Mouse (Mus musculus): ENCODE data around the gene Fmnl2. TPM values are rescaled to one million over a fixed set of nuclear protein-coding genes. Genes with fewer than 3 reads are reported as not detected.

Fmnl2 gene
- polyA plus RNA-seq, 1 experiment from 2014 or later: 21.3 TPM

GRCm38 (mm10) chr2:53028868-53029267, 171.2 kb downstream of the Fmnl2 start:
- no peak overlapping the region for H3K27ac ChIP-seq (ENCODE audit: low read depth, low read length)
- H3K9me3 ChIP-seq (replicated peaks; ENCODE audit: control insufficient read depth, low read length): no peaks in the 10 kb centered on the region
- peaks cover 3% of the 10 kb centered on the region for H3K4me1 ChIP-seq (ENCODE audit: control insufficient read depth, insufficient read depth, low read length)
- no peak overlapping the region for H3K4me3 ChIP-seq (ENCODE audit: low read depth, low read length)
- 94% methylated on average over 1 of the region's 1 CpGs for WGBS
- DNase-seq (ENCODE audit: low spot score) (no peak), ATAC-seq (no peak)
- no peak overlapping the region for H3K4me2 ChIP-seq (ENCODE audit: low read length)
- 0 out of 2 replicates have a peak, but pooled peaks cover 4% of the 10 kb centered on the region for H3K36me3 ChIP-seq (ENCODE audit: control insufficient read depth, insufficient read depth, low read length)
- H3K9ac ChIP-seq (ENCODE audit: low read length): no peak overlapping the region
- no peaks in the 10 kb centered on the region for H3K27me3 ChIP-seq (replicated peaks; ENCODE audit: control insufficient read depth, insufficient read depth, low read length)

GRCm38 (mm10) chr2:53029716-53030431, 172.2 kb downstream of the Fmnl2 start:
- DNase-seq (ENCODE audit: low spot score) (peak; percentile 69), ATAC-seq (peak; percentile 44; the same call in 1 of the 2 replicates)
- H3K9ac ChIP-seq (ENCODE audit: low read length): no peak overlapping the region
- no peak overlapping the region for H3K4me3 ChIP-seq (ENCODE audit: low read depth, low read length)
- H3K27ac ChIP-seq (ENCODE audit: low read depth, low read length): no peak overlapping the region
- H3K27me3 ChIP-seq (replicated peaks; ENCODE audit: control insufficient read depth, insufficient read depth, low read length): no peaks in the 10 kb centered on the region
- H3K36me3 ChIP-seq (ENCODE audit: control insufficient read depth, insufficient read depth, low read length): 0 out of 2 replicates have a peak, but pooled peaks cover 4% of the 10 kb centered on the region
- no peak overlapping the region for H3K4me2 ChIP-seq (ENCODE audit: low read length)
- 34% methylated on average over 7 of the region's 7 CpGs for WGBS
- H3K4me1 ChIP-seq (ENCODE audit: control insufficient read depth, insufficient read depth, low read length): peaks cover 3% of the 10 kb centered on the region
- H3K9me3 ChIP-seq (replicated peaks; ENCODE audit: control insufficient read depth, low read length): no peaks in the 10 kb centered on the region

- 0 out of 2 replicates have a peak, but pooled peaks cover 4% of the 10 kb centered on the region for H3K36me3 ChIP-seq (ENCODE audit: control insufficient read depth, insufficient read depth, low read length)
- no peaks in the 10 kb centered on the region for H3K9me3 ChIP-seq (replicated peaks; ENCODE audit: control insufficient read depth, low read length)
- no peak overlapping the region for H3K9ac ChIP-seq (ENCODE audit: low read length)
- H3K4me2 ChIP-seq (ENCODE audit: low read length): no peak overlapping the region
- DNase-seq (ENCODE audit: low spot score) (no peak), ATAC-seq (no peak)
- peaks cover 3% of the 10 kb centered on the region for H3K4me1 ChIP-seq (ENCODE audit: control insufficient read depth, insufficient read depth, low read length)
- H3K27me3 ChIP-seq (replicated peaks; ENCODE audit: control insufficient read depth, insufficient read depth, low read length): no peaks in the 10 kb centered on the region
- H3K27ac ChIP-seq (ENCODE audit: low read depth, low read length): no peak overlapping the region
- H3K4me3 ChIP-seq (ENCODE audit: low read depth, low read length): no peak overlapping the region
- 79% methylated on average over 5 of the region's 5 CpGs for whole genome bisulfite sequencing
Observed at GRCm38 (mm10) chr2:53030432-53030826, 172.8 kb downstream of the Fmnl2 start.

- H3K27ac ChIP-seq (ENCODE audit: low read depth, low read length): no peak overlapping the region; the same call in 1 of the 2 replicates
- H3K4me3 ChIP-seq (ENCODE audit: low read depth, low read length): no peak overlapping the region
- ATAC-seq (no peak; the same call in 1 of the 2 replicates), DNase-seq (ENCODE audit: low spot score) (no peak)
- H3K9me3 ChIP-seq (replicated peaks; ENCODE audit: control insufficient read depth, low read length): no peaks in the 10 kb centered on the region
- H3K36me3 ChIP-seq (ENCODE audit: control insufficient read depth, insufficient read depth, low read length): 0 out of 2 replicates have a peak, but pooled peaks cover 3% of the 10 kb centered on the region
- H3K4me1 ChIP-seq (ENCODE audit: control insufficient read depth, insufficient read depth, low read length): peaks cover 12% of the 10 kb centered on the region; the same call in 1 of the 2 replicates
- H3K9ac ChIP-seq (ENCODE audit: low read length): peak overlapping the region; percentile 2; the same call in 1 of the 2 replicates
- H3K27me3 ChIP-seq (replicated peaks; ENCODE audit: control insufficient read depth, insufficient read depth, low read length): no peaks in the 10 kb centered on the region
- WGBS: 37% methylated on average over 2 of the region's 2 CpGs
- no peak overlapping the region for H3K4me2 ChIP-seq (ENCODE audit: low read length)
Observed at GRCm38 (mm10) chr2:53038253-53038652, 180.6 kb downstream of the Fmnl2 start.

GRCm38 (mm10) chr2:53038737-53039136, 181.1 kb downstream of the Fmnl2 start:
- Histone ChIP-seq H3K27ac (ENCODE audit: low read depth, low read length) (no peak overlapping the region; the same call in 1 of the 2 replicates), H3K4me1 (ENCODE audit: control insufficient read depth, insufficient read depth, low read length) (peaks cover 12% of the 10 kb centered on the region; the same call in 1 of the 2 replicates), H3K4me2 (ENCODE audit: low read length) (no peak overlapping the region), H3K27me3 (replicated peaks; ENCODE audit: control insufficient read depth, insufficient read depth, low read length) (no peaks in the 10 kb centered on the region), H3K9me3 (replicated peaks; ENCODE audit: control insufficient read depth, low read length) (no peaks in the 10 kb centered on the region), H3K4me3 (ENCODE audit: low read depth, low read length) (no peak overlapping the region), H3K36me3 (ENCODE audit: control insufficient read depth, insufficient read depth, low read length) (0 out of 2 replicates have a peak, but pooled peaks cover 3% of the 10 kb centered on the region), H3K9ac (ENCODE audit: low read length) (peak overlapping the region; percentile 2; the same call in 1 of the 2 replicates)
- ATAC-seq: peak; percentile 42; the same call in 1 of the 2 replicates
- no peak for DNase-seq (ENCODE audit: low spot score)
- WGBS: 5% methylated on average over 9 of the region's 9 CpGs

- ATAC-seq: no peak
- WGBS: 76% methylated on average over 6 of the region's 6 CpGs
- H3K4me1 ChIP-seq (ENCODE audit: control insufficient read depth, insufficient read depth, low read length): no peaks in the 10 kb centered on the region
- 0 out of 2 replicates have a peak, but pooled peaks cover 8% of the 10 kb centered on the region for H3K36me3 ChIP-seq (ENCODE audit: control insufficient read depth, insufficient read depth, low read length)
- DNase-seq (ENCODE audit: low spot score): no peak
- H3K9me3 ChIP-seq (replicated peaks; ENCODE audit: control insufficient read depth, low read length): no peaks in the 10 kb centered on the region
- H3K27ac ChIP-seq (ENCODE audit: low read depth, low read length): no peak overlapping the region
- H3K4me3 ChIP-seq (ENCODE audit: low read depth, low read length): no peak overlapping the region
- H3K9ac ChIP-seq (ENCODE audit: low read length): no peak overlapping the region
- no peaks in the 10 kb centered on the region for H3K27me3 ChIP-seq (replicated peaks; ENCODE audit: control insufficient read depth, insufficient read depth, low read length)
- H3K4me2 ChIP-seq (ENCODE audit: low read length): no peak overlapping the region
Observed at GRCm38 (mm10) chr2:53047031-53047430, 189.4 kb downstream of the Fmnl2 start.

- Histone ChIP-seq H3K4me1 (ENCODE audit: control insufficient read depth, insufficient read depth, low read length) (no peaks in the 10 kb centered on the region), H3K4me3 (ENCODE audit: low read depth, low read length) (no peak overlapping the region), H3K9me3 (replicated peaks; ENCODE audit: control insufficient read depth, low read length) (no peaks in the 10 kb centered on the region), H3K4me2 (ENCODE audit: low read length) (no peak overlapping the region), H3K36me3 (ENCODE audit: control insufficient read depth, insufficient read depth, low read length) (0 out of 2 replicates have a peak, but pooled peaks cover 5% of the 10 kb centered on the region), H3K27ac (ENCODE audit: low read depth, low read length) (no peak overlapping the region; the same call in 1 of the 2 replicates), H3K27me3 (replicated peaks; ENCODE audit: control insufficient read depth, insufficient read depth, low read length) (no peaks in the 10 kb centered on the region), H3K9ac (ENCODE audit: low read length) (no peak overlapping the region)
- DNase-seq (ENCODE audit: low spot score): peak; percentile 37
- ATAC-seq: peak; percentile 55; the same call in 1 of the 2 replicates
- 97% methylated on average over 1 of the region's 1 CpGs for WGBS
Observed at GRCm38 (mm10) chr2:53047749-53048387, 190.2 kb downstream of the Fmnl2 start.

GRCm38 (mm10) chr2:53050376-53050775, 192.7 kb downstream of the Fmnl2 start:
- Histone ChIP-seq H3K36me3 (ENCODE audit: control insufficient read depth, insufficient read depth, low read length) (peaks cover 11% of the 10 kb centered on the region), H3K27me3 (replicated peaks; ENCODE audit: control insufficient read depth, insufficient read depth, low read length) (no peaks in the 10 kb centered on the region), H3K4me1 (ENCODE audit: control insufficient read depth, insufficient read depth, low read length) (peaks cover 3% of the 10 kb centered on the region; the same call in 1 of the 2 replicates), H3K4me3 (ENCODE audit: low read depth, low read length) (no peak overlapping the region), H3K9ac (ENCODE audit: low read length) (no peak overlapping the region), H3K27ac (ENCODE audit: low read depth, low read length) (no peak overlapping the region), H3K9me3 (replicated peaks; ENCODE audit: control insufficient read depth, low read length) (no peaks in the 10 kb centered on the region), H3K4me2 (ENCODE audit: low read length) (no peak overlapping the region)
- ATAC-seq: no peak
- 88% methylated on average over 6 of the region's 6 CpGs for WGBS
- DNase-seq (ENCODE audit: low spot score): peak; percentile 30
